Mouse (Mus musculus) bone marrow, adult 2 months (tissue): ENCODE data around the gene Cobl. TPM values are rescaled to one million over a fixed set of nuclear protein-coding genes. Genes with fewer than 3 reads are reported as not detected.

Experiments
- H3K27ac ChIP-seq: fragments of 200-500 bp; 2 replicates; pipeline ENCODE4 v1.5.1; 2012; ENCODE audit warnings: low read depth, mild to moderate bottlenecking, control low read depth, inconsistent platforms, low read length; ENCODE audit not compliant: control insufficient read depth, poor library complexity, insufficient read depth
- H3K4me1 ChIP-seq: fragments of 200-500 bp; 2 replicates; pipeline ENCODE4 v1.6.1; 2011; ENCODE audit warnings: low read length; ENCODE audit not compliant: control insufficient read depth, insufficient read depth
- H3K4me3 ChIP-seq: fragments of 200-500 bp; replicated peaks from 2 replicates; pipeline ENCODE3; 2011; ENCODE audit warnings: mild to moderate bottlenecking, low read depth, low read length, control low read depth; ENCODE audit not compliant: control insufficient read depth
- CTCF ChIP-seq: fragments of 200-500 bp; IDR thresholded peaks from 2 replicates; pipeline ENCODE4 v1.5.1; 2011; ENCODE audit warnings: low read length, control low read depth; ENCODE audit not compliant: control insufficient read depth, insufficient read depth
- POLR2A ChIP-seq: fragments of 200-500 bp; IDR thresholded peaks from 2 replicates; pipeline ENCODE4 v1.6.1; 2011; ENCODE audit warnings: low read depth, mild to moderate bottlenecking, control low read depth, low read length, borderline replicate concordance; ENCODE audit not compliant: control insufficient read depth
- WGBS: fragments of 180-500 bp; shearing (Covaris S2); methylation state at CpG from one replicate; pipeline ENCODE4 v1.1.7; 2018; 5-methylcytosine and 5-hydroxymethylcytosine counted together
- polyA plus RNA-seq: library from polyadenylated mRNA; stranded (reverse); fragments of >200 nt; gene quantifications from 2 replicates; pipeline ENCODE4 v1.2.4, GENCODE M21; 2011; ENCODE audit warnings: low replicate concordance; ENCODE audit not compliant: missing spikeins, insufficient read depth, insufficient read length

Cobl gene
- polyA plus RNA-seq, 1 experiment, result 4.2 TPM

GRCm38 (mm10) chr11:12473625-12474298 is 9.0 kb upstream of the Cobl start:
- Histone ChIP-seq H3K27ac (no peak overlapping the region), H3K4me1 (no peaks in the 10 kb centered on the region), H3K4me3 (no peak overlapping the region)
- TF ChIP-seq CTCF, result no peak
- no peak for TF ChIP-seq POLR2A
- 74% methylated on average over 5 of the region's 5 CpGs for WGBS

- TF ChIP-seq POLR2A (no peak), CTCF (no peak)
- Histone ChIP-seq H3K4me1 (no peaks in the 10 kb centered on the region), H3K4me3 (no peak overlapping the region), H3K27ac (no peak overlapping the region)
- WGBS, result 81% methylated on average over 1 of the region's 1 CpGs
These were observed 4.9 kb upstream of the Cobl start for GRCm38 (mm10) chr11:12469638-12470037.

GRCm38 (mm10) chr11:12468661-12469060 is 3.9 kb upstream of the Cobl start:
- WGBS, result 62% methylated on average over 2 of the region's 2 CpGs
- H3K4me3 ChIP-seq, result no peak overlapping the region
- no peak overlapping the region for H3K27ac ChIP-seq
- TF ChIP-seq CTCF, result no peak
- TF ChIP-seq POLR2A, result no peak
- no peaks in the 10 kb centered on the region for H3K4me1 ChIP-seq

GRCm38 (mm10) chr11:12467836-12468235 is 3.1 kb upstream of the Cobl start:
- no peak for TF ChIP-seq POLR2A
- TF ChIP-seq CTCF, result no peak
- 71% methylated on average over 1 of the region's 1 CpGs for WGBS
- no peak overlapping the region for H3K4me3 ChIP-seq
- no peaks in the 10 kb centered on the region for H3K4me1 ChIP-seq
- no peak overlapping the region for H3K27ac ChIP-seq

GRCm38 (mm10) chr11:12467217-12467616 is 2.5 kb upstream of the Cobl start:
- H3K4me1 ChIP-seq, result no peaks in the 10 kb centered on the region
- H3K4me3 ChIP-seq, result no peak overlapping the region
- no peak for TF ChIP-seq POLR2A
- no peak for TF ChIP-seq CTCF
- no peak overlapping the region for H3K27ac ChIP-seq
- 79% methylated on average over 2 of the region's 2 CpGs for WGBS

- H3K4me1 ChIP-seq, result no peaks in the 10 kb centered on the region
- H3K4me3 ChIP-seq, result no peak overlapping the region
- 25% methylated on average over 1 of the region's 1 CpGs for WGBS
- no peak overlapping the region for H3K27ac ChIP-seq
- no peak for TF ChIP-seq CTCF
These were observed 1.8 kb upstream of the Cobl start for GRCm38 (mm10) chr11:12466606-12467005.

- no peak for TF ChIP-seq POLR2A
- no peak for TF ChIP-seq CTCF
- Histone ChIP-seq H3K27ac (no peak overlapping the region), H3K4me1 (no peaks in the 10 kb centered on the region), H3K4me3 (no peak overlapping the region)
- WGBS, result 59% methylated on average over 1 of the region's 1 CpGs
These were observed 469 bp upstream of the Cobl start for GRCm38 (mm10) chr11:12465229-12465628.

- Histone ChIP-seq H3K4me3 (no peak overlapping the region), H3K4me1 (no peaks in the 10 kb centered on the region), H3K27ac (no peak overlapping the region)
- WGBS, result 72% methylated on average over 13 of the region's 13 CpGs
- no peak for TF ChIP-seq POLR2A
- no peak for TF ChIP-seq CTCF
These were observed 1.1 kb downstream of the Cobl start for GRCm38 (mm10) chr11:12463615-12464170.
